Mouse (Mus musculus): Measurements from ENCODE around the gene Ryr2.
"Not testable (repeated sequence)": the region's sequence is repeated elsewhere in the genome, so short reads cannot be mapped to it uniquely, and the experiment has no call there.

Gene Ryr2

DNA sequence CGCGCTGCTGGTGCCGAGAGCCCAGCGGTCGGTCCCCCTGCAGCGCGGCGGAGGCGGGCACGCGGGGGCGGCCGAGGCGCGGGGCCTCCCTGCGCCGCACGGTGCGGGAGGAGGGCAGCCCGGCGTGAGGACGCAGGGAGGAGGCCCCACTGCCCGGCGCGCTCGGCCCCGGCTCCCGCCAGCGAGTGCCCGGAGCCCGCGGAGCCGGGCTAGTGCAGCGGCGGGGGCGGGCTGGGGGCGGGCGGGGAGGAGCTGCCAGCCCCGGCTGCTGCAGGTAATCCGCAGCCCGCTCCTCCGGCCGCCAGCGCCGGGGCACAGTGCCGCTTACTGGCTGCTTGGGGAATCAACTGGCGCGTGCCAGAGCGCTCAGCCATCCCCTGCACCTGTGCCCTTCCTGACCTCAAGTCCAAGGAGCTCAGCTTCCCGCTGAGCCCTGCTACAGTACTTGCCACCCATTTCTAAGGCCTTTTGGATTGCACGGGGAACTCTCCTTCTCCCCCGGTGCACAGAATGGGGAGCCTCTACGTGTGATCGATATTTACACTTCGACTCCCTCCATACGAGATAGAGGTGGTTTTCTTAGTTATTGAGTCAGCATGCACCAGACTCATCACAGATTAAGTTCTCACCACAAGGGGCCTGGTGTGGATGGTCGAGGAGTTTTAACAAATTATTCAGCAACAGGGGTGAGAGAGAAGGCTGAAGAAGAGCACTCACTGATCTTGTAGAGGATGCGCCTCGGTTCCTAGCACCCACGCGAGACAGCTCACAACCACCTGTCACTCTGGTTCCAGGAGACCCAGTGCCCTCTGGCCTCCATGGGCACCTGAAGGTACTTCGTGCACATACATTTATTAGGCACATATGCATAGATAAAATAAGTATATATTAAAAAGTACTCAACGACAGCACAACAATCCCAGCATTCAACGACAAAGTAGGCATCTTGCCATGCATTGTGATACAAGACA lies at the start of gene Ryr2:
Gene Ryr2 (minus strand): TSS at position 284 of the 971 bp plus-strand sequence.
- no peak for DNase-seq (ENCODE audit: extremely low read depth, low read depth, low spot score)

DNA sequence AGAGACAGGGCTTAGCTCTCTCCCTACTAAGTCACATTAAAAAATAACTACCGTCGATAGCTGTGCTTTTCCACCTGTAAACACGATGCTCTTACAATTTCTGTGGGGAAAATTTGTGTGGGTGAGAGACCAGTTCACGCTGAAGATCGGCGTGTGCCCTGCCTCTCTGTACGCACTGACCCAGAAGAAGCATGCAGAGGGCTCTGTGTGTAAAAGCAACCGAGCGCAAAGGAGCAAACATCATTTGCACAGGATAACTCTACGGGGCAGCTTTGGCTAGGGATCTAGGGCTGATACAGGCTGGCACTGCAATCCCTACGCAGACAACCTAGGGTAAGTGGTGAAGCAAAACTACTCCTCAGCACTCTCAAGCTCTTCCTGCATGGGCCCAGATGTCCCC lies 47.2 kb upstream of the Ryr2 start:
- DNase-seq (ENCODE audit: extremely low read depth, low read depth, low spot score): no peak

DNA sequence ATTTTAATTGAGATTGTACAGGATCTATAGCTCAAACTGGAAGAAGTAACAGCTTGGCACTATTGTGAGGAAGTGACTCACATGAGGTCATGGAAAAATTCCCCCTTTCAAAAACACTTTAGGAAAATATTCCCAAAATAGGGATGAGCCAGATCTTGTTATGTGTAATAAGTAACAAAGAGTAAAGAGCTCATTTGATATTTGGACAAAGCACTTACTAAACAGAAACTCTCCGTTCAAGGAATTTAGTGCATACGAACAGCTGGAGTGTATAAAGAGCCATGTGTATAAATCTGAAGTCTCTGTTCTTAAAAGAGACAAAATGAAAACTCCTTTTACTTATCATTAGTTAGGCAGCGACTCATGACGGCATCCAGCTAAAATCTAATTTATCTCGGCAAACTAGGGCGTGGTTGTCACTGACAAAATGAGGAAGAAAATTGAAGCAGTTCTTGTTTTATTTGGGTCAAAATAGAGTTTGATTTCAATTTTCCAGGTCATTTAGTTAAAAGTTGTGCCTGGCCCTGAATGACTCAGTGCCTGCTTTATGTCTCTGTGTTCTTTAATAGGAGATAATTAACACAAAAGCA lies 40.3 kb upstream of the Ryr2 start:
- no peak for DNase-seq (ENCODE audit: extremely low read depth, low read depth, low spot score)

DNA sequence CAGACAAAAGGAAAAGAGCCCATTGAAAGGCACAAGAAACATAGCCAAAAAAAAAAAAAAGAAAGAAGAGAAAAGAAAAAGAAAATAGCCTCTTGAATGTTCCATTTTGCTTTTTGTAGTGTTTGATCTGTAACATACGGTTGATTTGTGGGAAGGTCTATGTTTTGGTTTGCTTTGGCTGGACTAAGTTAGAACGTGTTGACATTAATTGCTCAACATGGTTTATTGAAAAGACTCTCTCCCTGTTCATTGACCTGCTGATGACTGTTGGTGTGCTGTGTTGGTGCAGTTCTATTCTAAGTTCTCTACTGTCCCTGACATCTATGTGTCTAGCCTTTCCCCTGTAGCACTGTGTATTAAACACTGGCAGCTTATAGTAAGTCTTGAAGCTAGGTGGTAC lies 39.7 kb upstream of the Ryr2 start:
- no peak for DNase-seq (ENCODE audit: extremely low read depth, low read depth, low spot score)

DNA sequence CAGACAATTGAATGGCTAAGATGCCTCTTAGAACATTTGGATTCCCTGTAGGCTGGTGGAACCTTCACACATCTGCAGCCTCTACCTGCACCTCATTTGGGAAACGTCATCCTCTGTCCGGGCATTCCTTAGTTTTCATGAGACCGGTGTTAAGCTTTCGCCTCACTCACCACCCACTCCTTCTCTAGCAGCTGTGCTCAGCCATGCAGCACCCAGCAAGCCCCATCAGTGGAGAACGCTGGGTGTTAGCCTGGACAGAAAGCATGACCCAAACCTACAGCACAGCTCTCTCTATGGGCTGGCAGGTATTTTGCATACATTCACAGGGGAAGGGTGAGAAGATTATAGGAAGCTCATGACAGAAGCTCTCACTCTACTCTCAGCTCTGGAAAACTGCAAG lies 36.6 kb upstream of the Ryr2 start:
- DNase-seq (ENCODE audit: extremely low read depth, low read depth, low spot score): no peak

- DNase-seq (ENCODE audit: extremely low read depth, low read depth, low spot score): not testable (repeated sequence)
Observed at GRCm38 (mm10) chr13:12136461-12136860, 29.7 kb upstream of the Ryr2 start.

GRCm38 (mm10) chr13:12133549-12133948 lies 26.8 kb upstream of the Ryr2 start:
- DNase-seq (ENCODE audit: extremely low read depth, low read depth, low spot score): no peak

DNA sequence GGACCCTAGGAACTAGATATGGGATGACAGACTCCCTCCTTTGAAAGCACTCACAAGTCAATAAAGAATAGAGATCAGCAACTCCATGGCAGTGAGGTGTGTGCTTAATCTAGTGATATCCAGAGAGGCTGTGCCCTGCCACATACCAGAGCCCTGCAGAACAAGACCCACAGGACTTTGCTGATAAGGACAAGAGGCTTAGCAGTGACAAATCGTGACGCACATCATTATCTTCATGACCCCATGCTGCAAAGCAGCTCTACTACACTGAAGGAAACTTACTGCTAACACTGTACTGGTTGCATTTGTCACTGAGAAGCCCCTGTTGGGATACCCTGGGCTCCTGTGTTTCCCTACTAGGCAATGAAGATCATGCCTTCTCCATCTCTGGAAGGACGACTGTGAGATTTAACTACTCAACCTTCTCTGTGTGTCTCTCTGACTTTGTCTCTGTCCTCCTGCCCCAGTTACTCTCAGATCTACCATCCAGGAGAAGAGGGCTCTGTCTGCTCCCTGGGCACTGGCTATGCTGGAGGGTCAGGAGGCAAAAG lies 25.5 kb upstream of the Ryr2 start:
- no peak for DNase-seq (ENCODE audit: extremely low read depth, low read depth, low spot score)

DNA sequence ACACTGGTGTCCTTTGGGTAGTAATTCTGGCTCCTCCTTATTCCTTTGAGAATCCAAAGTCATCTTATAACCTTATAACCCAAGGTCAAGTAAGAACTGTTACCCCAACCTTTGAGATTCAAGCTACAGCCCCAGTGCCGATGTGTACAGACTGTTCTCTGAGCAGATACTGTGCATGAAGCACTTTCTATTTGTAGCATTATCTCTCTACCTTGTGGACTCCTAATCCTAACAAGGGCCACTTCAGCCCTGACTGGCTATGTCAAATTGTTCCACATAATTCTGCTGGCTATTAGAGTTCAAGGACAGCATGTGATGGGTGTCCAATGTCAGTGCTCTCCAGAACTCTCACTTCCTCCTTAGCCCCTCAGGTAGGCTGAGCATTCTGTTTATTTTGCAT lies 22.4 kb upstream of the Ryr2 start:
- DNase-seq (ENCODE audit: extremely low read depth, low read depth, low spot score): no peak

- DNase-seq (ENCODE audit: extremely low read depth, low read depth, low spot score): no peak
Observed at GRCm38 (mm10) chr13:12126099-12126498, 19.4 kb upstream of the Ryr2 start.

DNA sequence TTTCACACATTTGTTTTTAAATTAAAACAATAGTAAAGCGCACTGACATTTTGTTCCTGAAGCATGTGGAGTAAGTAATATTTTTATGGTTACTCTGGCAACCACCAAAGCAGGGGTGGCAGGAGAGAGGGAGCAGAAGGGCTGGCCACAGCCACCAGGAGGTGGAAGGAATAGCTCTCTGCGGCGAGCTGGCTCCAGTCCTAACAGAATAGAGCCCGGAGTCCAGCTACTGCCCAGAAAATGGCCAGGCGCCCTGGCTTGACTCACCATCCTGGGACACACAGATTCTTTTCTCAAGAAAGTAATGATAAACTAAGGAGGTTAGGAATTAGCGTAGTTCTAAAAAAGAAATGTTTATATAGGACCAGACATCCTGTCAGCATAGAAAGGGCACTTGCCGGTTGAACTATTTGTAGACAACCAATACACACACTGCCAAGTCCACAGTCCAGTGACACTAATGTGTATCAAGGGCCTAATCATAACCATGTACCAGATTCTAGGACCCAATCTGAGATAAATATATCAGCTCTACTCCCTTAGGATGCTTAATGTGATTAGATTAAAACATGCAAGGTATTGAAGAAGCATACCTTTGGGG lies 18.3 kb upstream of the Ryr2 start:
- no peak for DNase-seq (ENCODE audit: extremely low read depth, low read depth, low spot score)

DNA sequence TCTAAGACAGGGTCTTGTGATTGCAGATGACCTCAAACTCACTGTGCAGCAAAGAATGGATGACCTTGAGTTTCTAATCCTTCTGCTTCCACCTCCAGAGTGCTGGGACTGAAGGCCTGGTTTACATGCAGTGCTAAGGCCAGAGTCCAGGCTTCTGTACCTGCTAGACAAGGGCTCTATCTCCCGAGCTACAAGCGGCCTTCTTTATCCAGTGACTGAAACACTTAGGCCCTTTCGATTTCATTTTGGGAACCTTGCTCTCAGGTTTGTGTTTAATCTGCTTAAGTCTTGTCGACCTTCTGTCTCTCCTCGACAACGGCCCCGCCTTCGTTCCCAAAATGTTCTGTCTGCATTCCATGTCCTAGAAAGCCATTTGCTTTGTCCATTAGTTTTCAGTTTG lies 8.8 kb upstream of the Ryr2 start:
- DNase-seq (ENCODE audit: extremely low read depth, low read depth, low spot score): no peak

- no peak for DNase-seq (ENCODE audit: extremely low read depth, low read depth, low spot score)
Observed at GRCm38 (mm10) chr13:12114816-12115215, 8.1 kb upstream of the Ryr2 start.

DNA sequence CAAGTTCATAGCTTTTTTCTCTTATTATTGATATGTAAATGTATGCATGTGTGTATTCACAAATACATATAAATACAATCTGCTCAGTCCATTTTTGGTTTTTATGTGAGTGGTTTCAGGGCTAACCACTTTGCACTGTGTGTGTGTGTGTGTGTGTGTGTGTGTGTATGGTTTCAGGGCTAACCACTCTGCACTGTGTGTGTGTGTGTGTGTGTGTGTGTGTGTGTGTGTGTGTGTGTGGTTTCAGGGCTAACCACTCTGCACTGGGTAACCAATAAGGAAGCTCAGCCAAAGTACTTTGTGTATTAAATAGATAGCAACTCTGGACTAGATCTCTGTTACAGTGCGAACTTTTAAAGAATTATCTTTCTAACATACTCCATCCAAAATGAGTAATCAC lies 2.2 kb upstream of the Ryr2 start:
- no peak for DNase-seq (ENCODE audit: extremely low read depth, low read depth, low spot score)

- DNase-seq (ENCODE audit: extremely low read depth, low read depth, low spot score): no peak
Observed at GRCm38 (mm10) chr13:12105830-12106628, 716 bp downstream of the Ryr2 start.

GRCm38 (mm10) chr13:12105231-12105829 lies 1.4 kb downstream of the Ryr2 start:
- no peak for DNase-seq (ENCODE audit: extremely low read depth, low read depth, low spot score)

DNA sequence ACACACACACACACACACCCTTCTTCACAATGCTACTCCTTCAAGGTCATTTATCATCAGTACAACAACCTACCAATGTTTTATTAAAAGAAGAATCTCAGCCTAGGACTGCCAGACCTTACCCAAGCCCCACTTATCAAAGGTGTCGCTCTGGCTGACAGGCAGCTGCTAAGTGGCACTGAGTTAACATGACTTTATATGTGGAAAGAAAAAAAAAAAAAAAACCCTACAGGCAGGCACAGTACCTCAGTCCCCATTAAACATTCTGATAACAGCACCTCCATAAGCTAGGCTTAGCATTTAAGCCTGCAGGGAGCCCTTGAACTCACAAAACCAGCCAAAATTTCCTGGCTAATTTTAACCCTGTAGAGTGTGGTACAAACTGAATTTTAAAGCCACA lies 2.4 kb downstream of the Ryr2 start:
- DNase-seq (ENCODE audit: extremely low read depth, low read depth, low spot score): no peak

- DNase-seq (ENCODE audit: extremely low read depth, low read depth, low spot score): no peak
Observed at GRCm38 (mm10) chr13:12103017-12103416, 3.7 kb downstream of the Ryr2 start.

DNA sequence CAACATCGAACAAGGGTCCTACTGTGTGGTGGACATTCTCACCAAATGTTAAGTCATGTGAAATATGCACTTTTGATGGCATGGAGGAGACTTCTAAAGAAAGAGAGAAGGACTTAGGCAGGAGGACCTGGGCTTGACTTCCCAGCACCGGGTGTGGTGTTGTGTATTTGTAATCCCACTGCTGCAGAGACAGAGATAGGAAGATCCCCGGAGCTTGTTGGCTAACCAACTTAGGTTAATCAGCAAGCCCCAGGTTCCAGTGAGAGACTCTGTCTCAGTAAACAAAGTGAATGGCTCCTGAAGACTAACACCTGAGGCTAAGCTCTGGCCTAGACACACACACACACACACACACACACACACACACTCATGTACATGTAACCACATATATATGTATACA lies 7.3 kb downstream of the Ryr2 start:
- DNase-seq (ENCODE audit: extremely low read depth, low read depth, low spot score): no peak

DNA sequence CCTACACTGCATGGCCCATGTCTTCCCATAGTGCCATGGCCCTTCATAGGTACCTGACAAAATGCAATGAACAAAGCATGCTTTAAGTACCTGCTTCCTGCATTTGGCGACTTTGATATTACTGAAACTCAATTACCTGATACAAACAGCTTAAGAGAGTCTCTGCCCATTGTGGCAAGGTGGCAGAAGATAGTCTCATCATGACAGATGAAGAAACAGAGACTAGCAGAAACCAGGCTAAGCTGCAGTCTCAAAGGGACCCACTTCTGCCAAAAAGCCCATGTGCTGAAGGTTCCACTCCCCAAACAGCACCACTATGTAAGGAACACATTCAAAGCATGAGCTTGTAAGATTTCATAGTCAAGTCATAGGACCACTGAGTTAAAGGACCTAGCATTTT lies 7.8 kb downstream of the Ryr2 start:
- no peak for DNase-seq (ENCODE audit: extremely low read depth, low read depth, low spot score)

Data from fat pad, adult 2 months (tissue).